Mouse (Mus musculus) cerebellum, postnatal 14 days (tissue): Measurements from ENCODE around the gene Olfr656.

ENCODE experiments used
- DNase-seq, 2 experiments: peaks; one replicate each; pipeline ENCODE4 v3.0.0; 2021; ENCODE audit warnings: mixed read lengths in 2 of 2

The Olfr656 gene

GRCm38 (mm10) chr7:104613655-104614054 is at the start of gene Olfr656:
Olfr656 (plus strand) TSS chr7:104613955.
- DNase-seq, result no peak

GRCm38 (mm10) chr7:104577014-104577413 is 36.7 kb upstream of the Olfr656 start, which contains the start of gene Olfr653:
Olfr653 (plus strand) TSS chr7:104577314.
- no peak for DNase-seq

- DNase-seq, result no peak
Measured at GRCm38 (mm10) chr7:104580846-104581245, 32.9 kb upstream of the Olfr656 start.

GRCm38 (mm10) chr7:104581429-104581828 is 32.3 kb upstream of the Olfr656 start:
- DNase-seq, result no peak

- no peak for DNase-seq
Measured at GRCm38 (mm10) chr7:104586725-104587124, 27.0 kb upstream of the Olfr656 start, which contains the start of gene Olfr654. Olfr654 (plus strand) TSS chr7:104587025.

- DNase-seq, result no peak
Measured at GRCm38 (mm10) chr7:104588274-104588673, 25.5 kb upstream of the Olfr656 start.

GRCm38 (mm10) chr7:104601679-104602078 is 12.1 kb upstream of the Olfr656 start, which contains the start of gene Olfr655:
Olfr655 (minus strand) TSS chr7:104601779.
- DNase-seq, result no peak

- DNase-seq, result peak in 1 of 2 experiments; percentile 6
Measured at GRCm38 (mm10) chr7:104603173-104603572, 10.6 kb upstream of the Olfr656 start.

- no peak for DNase-seq
Measured at GRCm38 (mm10) chr7:104604727-104605126, 9.0 kb upstream of the Olfr656 start.

GRCm38 (mm10) chr7:104624494-104624893 is 10.7 kb downstream of the Olfr656 start, which contains the start of gene Olfr657:
Olfr657 (plus strand) TSS chr7:104624794.
- DNase-seq, result no peak

GRCm38 (mm10) chr7:104646841-104647482 is 33.2 kb downstream of the Olfr656 start, which contains the start of gene Olfr658:
Olfr658 (minus strand) TSS chr7:104647305.
- DNase-seq, result peak; percentile 4 to 17

- no peak for DNase-seq
Measured at GRCm38 (mm10) chr7:104666453-104666852, 52.7 kb downstream of the Olfr656 start, which contains the start of gene Olfr659. Olfr659 (plus strand) TSS chr7:104666753.
